Mouse (Mus musculus): ENCODE results near the gene Nf2. TPM values are rescaled to one million over a fixed set of nuclear protein-coding genes. Genes with fewer than 3 reads are reported as not detected.

The Nf2 gene
- polyA plus RNA-seq, 1 experiment = 38.0 TPM

DNA sequence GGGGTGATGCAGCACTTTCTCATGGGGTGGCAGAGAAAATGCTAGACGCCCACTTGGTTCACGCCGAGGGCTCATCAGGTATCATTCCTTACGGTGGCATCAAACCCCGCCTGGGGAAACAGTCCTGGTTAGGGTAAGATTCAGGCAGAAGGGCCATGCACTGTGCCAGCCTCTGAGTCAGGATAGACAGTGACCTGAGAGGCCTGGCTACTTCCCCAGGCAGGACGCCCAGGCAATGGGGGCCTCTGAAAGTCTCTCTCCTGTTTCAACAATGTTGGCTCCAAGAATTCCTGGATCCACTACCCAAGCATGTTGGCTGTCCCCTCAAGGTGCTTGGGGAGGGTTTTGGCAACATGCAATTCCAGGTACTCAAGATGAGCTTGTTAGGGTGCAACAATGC is 79.5 kb downstream of the Nf2 start:
- Histone ChIP-seq H3K4me3 (replicated peaks; ENCODE audit: control insufficient read depth, low read depth, low read length) (no peak overlapping the region), H3K4me1 (ENCODE audit: control insufficient read depth, insufficient read depth, low read length) (no peaks in the 10 kb centered on the region), H3K27ac (ENCODE audit: control insufficient read depth, insufficient read depth, low read depth, low read length, poor library complexity) (no peak overlapping the region)
- 89% methylated on average over 6 of the region's 6 CpGs for WGBS
- TF ChIP-seq POLR2A (IDR thresholded peaks at IDR 0.05; ENCODE audit: borderline replicate concordance, control insufficient read depth, low read depth, low read length) (no peak), CTCF (IDR thresholded peaks at IDR 0.05; ENCODE audit: control insufficient read depth, insufficient read depth, low read length) (no peak)

DNA sequence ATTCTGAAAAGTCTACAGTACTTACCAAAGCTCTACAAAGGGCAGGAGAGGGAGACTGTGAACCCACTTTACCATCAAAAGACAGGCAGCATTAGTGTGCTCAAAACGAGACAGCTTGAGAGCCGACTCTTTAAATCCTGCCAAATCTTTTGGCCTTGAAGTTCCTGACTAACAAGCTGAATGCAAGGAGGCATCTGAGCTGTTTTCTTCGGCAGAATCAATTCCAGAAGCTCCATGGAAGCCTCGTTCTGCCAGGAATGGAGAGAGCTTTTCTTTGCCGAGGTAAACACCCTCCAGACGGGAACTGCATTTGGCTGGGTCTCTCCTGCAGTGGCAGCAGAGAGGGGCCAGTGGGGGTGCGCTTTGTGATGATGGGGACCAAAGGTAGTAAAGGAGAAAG is 80.0 kb downstream of the Nf2 start:
- WGBS = 80% methylated on average over 7 of the region's 7 CpGs
- TF ChIP-seq POLR2A (IDR thresholded peaks at IDR 0.05; ENCODE audit: borderline replicate concordance, control insufficient read depth, low read depth, low read length) (no peak), CTCF (IDR thresholded peaks at IDR 0.05; ENCODE audit: control insufficient read depth, insufficient read depth, low read length) (no peak)
- Histone ChIP-seq H3K4me1 (ENCODE audit: control insufficient read depth, insufficient read depth, low read length) (no peaks in the 10 kb centered on the region), H3K4me3 (replicated peaks; ENCODE audit: control insufficient read depth, low read depth, low read length) (no peak overlapping the region), H3K27ac (ENCODE audit: control insufficient read depth, insufficient read depth, low read depth, low read length, poor library complexity) (no peak overlapping the region)

DNA sequence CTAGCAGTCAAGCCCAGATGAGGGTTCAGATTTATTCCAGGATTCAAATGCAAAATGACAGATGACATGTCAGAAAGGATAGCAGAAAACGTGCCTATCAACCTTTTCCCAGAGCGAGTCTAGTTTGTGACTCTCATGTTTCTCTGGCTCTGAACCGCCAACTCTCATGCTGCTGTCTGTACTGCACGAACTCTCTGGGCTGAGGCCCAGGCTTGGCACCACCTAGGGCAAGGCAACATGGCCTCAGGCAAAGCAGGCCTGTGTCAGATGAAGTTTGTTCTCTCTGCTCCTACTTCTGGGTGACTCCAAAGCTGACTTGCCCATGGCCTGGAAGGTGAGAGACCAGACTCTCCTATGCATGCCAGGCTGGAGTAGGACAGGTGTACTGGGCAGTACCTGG is 80.9 kb downstream of the Nf2 start:
- TF ChIP-seq POLR2A (IDR thresholded peaks at IDR 0.05; ENCODE audit: borderline replicate concordance, control insufficient read depth, low read depth, low read length) (no peak), CTCF (IDR thresholded peaks at IDR 0.05; ENCODE audit: control insufficient read depth, insufficient read depth, low read length) (no peak)
- 85% methylated on average over 4 of the region's 4 CpGs for WGBS
- Histone ChIP-seq H3K4me3 (replicated peaks; ENCODE audit: control insufficient read depth, low read depth, low read length) (no peak overlapping the region), H3K4me1 (ENCODE audit: control insufficient read depth, insufficient read depth, low read length) (no peaks in the 10 kb centered on the region), H3K27ac (ENCODE audit: control insufficient read depth, insufficient read depth, low read depth, low read length, poor library complexity) (no peak overlapping the region)

- H3K4me1 ChIP-seq (ENCODE audit: control insufficient read depth, insufficient read depth, low read length) = no peaks in the 10 kb centered on the region
- no peak overlapping the region for H3K27ac ChIP-seq (ENCODE audit: control insufficient read depth, insufficient read depth, low read depth, low read length, poor library complexity)
- H3K4me3 ChIP-seq (replicated peaks; ENCODE audit: control insufficient read depth, low read depth, low read length) = no peak overlapping the region
- WGBS = 83% methylated on average over 5 of the region's 5 CpGs
- TF ChIP-seq CTCF (IDR thresholded peaks at IDR 0.05; ENCODE audit: control insufficient read depth, insufficient read depth, low read length) = no peak
- no peak for TF ChIP-seq POLR2A (IDR thresholded peaks at IDR 0.05; ENCODE audit: borderline replicate concordance, control insufficient read depth, low read depth, low read length)
Observed at GRCm38 (mm10) chr11:4764476-4764875, 84.9 kb downstream of the Nf2 start.

DNA sequence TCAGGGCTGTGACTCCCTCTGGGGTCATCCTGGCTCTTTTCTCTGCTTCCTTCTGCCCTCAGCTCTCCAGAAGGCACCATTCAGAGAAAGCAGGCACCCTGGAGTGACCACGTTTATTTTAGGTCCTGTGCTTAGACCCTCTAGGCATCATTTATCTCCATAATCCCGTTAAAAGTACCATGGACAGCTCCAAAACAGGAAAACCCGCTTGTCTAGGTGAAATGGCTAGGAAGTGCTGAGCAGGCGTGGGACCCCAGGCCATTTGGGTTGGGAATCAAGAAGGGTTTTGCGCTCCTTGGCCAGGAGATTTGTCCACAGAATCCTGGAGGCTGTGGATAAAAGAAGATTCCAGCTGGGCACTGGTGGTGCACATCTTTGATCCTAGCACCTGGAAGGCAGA is 85.7 kb downstream of the Nf2 start:
- H3K4me3 ChIP-seq (replicated peaks; ENCODE audit: control insufficient read depth, low read depth, low read length) = no peak overlapping the region
- 34% methylated on average over 5 of the region's 5 CpGs for WGBS
- no peak overlapping the region for H3K27ac ChIP-seq (ENCODE audit: control insufficient read depth, insufficient read depth, low read depth, low read length, poor library complexity)
- H3K4me1 ChIP-seq (ENCODE audit: control insufficient read depth, insufficient read depth, low read length) = no peaks in the 10 kb centered on the region
- no peak for TF ChIP-seq POLR2A (IDR thresholded peaks at IDR 0.05; ENCODE audit: borderline replicate concordance, control insufficient read depth, low read depth, low read length)
- no peak for TF ChIP-seq CTCF (IDR thresholded peaks at IDR 0.05; ENCODE audit: control insufficient read depth, insufficient read depth, low read length)

- Histone ChIP-seq H3K4me1 (ENCODE audit: control insufficient read depth, insufficient read depth, low read length) (no peaks in the 10 kb centered on the region), H3K27ac (ENCODE audit: control insufficient read depth, insufficient read depth, low read depth, low read length, poor library complexity) (no peak overlapping the region), H3K4me3 (replicated peaks; ENCODE audit: control insufficient read depth, low read depth, low read length) (no peak overlapping the region)
- TF ChIP-seq POLR2A (IDR thresholded peaks at IDR 0.05; ENCODE audit: borderline replicate concordance, control insufficient read depth, low read depth, low read length) (no peak), CTCF (IDR thresholded peaks at IDR 0.05; ENCODE audit: control insufficient read depth, insufficient read depth, low read length) (no peak)
- 21% methylated on average over 2 of the region's 2 CpGs for WGBS
Observed at GRCm38 (mm10) chr11:4762511-4762910, 86.8 kb downstream of the Nf2 start.

GRCm38 (mm10) chr11:4761991-4762390 is 87.3 kb downstream of the Nf2 start:
- TF ChIP-seq POLR2A (IDR thresholded peaks at IDR 0.05; ENCODE audit: borderline replicate concordance, control insufficient read depth, low read depth, low read length) (no peak), CTCF (IDR thresholded peaks at IDR 0.05; ENCODE audit: control insufficient read depth, insufficient read depth, low read length) (no peak)
- no peaks in the 10 kb centered on the region for H3K4me1 ChIP-seq (ENCODE audit: control insufficient read depth, insufficient read depth, low read length)
- no peak overlapping the region for H3K27ac ChIP-seq (ENCODE audit: control insufficient read depth, insufficient read depth, low read depth, low read length, poor library complexity)
- no peak overlapping the region for H3K4me3 ChIP-seq (replicated peaks; ENCODE audit: control insufficient read depth, low read depth, low read length)
- 51% methylated on average over 6 of the region's 6 CpGs for WGBS

- Histone ChIP-seq H3K4me1 (ENCODE audit: control insufficient read depth, insufficient read depth, low read length) (no peaks in the 10 kb centered on the region), H3K27ac (ENCODE audit: control insufficient read depth, insufficient read depth, low read depth, low read length, poor library complexity) (no peak overlapping the region), H3K4me3 (replicated peaks; ENCODE audit: control insufficient read depth, low read depth, low read length) (no peak overlapping the region)
- TF ChIP-seq POLR2A (IDR thresholded peaks at IDR 0.05; ENCODE audit: borderline replicate concordance, control insufficient read depth, low read depth, low read length) = no peak
- no peak for TF ChIP-seq CTCF (IDR thresholded peaks at IDR 0.05; ENCODE audit: control insufficient read depth, insufficient read depth, low read length)
- 49% methylated on average over 4 of the region's 4 CpGs for WGBS
Observed at GRCm38 (mm10) chr11:4760438-4760837, 88.9 kb downstream of the Nf2 start.

GRCm38 (mm10) chr11:4757789-4758158 is 91.6 kb downstream of the Nf2 start:
- H3K4me1 ChIP-seq (ENCODE audit: control insufficient read depth, insufficient read depth, low read length) = no peaks in the 10 kb centered on the region
- WGBS = 70% methylated on average over 4 of the region's 4 CpGs
- H3K4me3 ChIP-seq (replicated peaks; ENCODE audit: control insufficient read depth, low read depth, low read length) = no peak overlapping the region
- TF ChIP-seq CTCF (IDR thresholded peaks at IDR 0.05; ENCODE audit: control insufficient read depth, insufficient read depth, low read length) = no peak
- no peak for TF ChIP-seq POLR2A (IDR thresholded peaks at IDR 0.05; ENCODE audit: borderline replicate concordance, control insufficient read depth, low read depth, low read length)
- no peak overlapping the region for H3K27ac ChIP-seq (ENCODE audit: control insufficient read depth, insufficient read depth, low read depth, low read length, poor library complexity)
